Mouse (Mus musculus) E14TG2a.4 (cell line): Measurements from ENCODE around the gene B4galt2.

ENCODE experiments used
- H3K27me3 ChIP-seq: 2 replicates; pipeline ENCODE4 v1.6.1; 2014; ENCODE audit warnings: low read length, control low read depth; ENCODE audit not compliant: insufficient read depth
- H3K36me3 ChIP-seq: 2 replicates; pipeline ENCODE4 v1.6.1; 2014; ENCODE audit warnings: low read length, control low read depth; ENCODE audit not compliant: insufficient read depth
- H3K4me1 ChIP-seq: replicated peaks from 2 replicates; pipeline ENCODE4 v1.6.1; 2014; ENCODE audit warnings: low read depth, low read length, control low read depth
- H3K4me3 ChIP-seq: replicated peaks from 2 replicates; pipeline ENCODE4 v1.5.1; 2014; ENCODE audit warnings: mild to moderate bottlenecking, low read length
- H3K9me3 ChIP-seq: 2 replicates; pipeline ENCODE4 v1.6.1; 2014; ENCODE audit warnings: low read length, control low read depth
- CTCF ChIP-seq: conservative IDR thresholded peaks from 2 replicates; pipeline ENCODE4 v1.5.1; 2014; ENCODE audit warnings: low read length
- NANOG ChIP-seq: IDR thresholded peaks from 2 replicates; pipeline ENCODE4 v1.6.1; 2014; ENCODE audit warnings: borderline replicate concordance, low read length, mixed read lengths
- POU5F1 ChIP-seq: IDR thresholded peaks from 2 replicates; pipeline ENCODE4 v1.6.1; 2014; ENCODE audit warnings: low read length, borderline replicate concordance

The B4galt2 gene

GRCm38 (mm10) chr4:117869317-117869716 lies 14.0 kb downstream of the B4galt2 start:
- Histone ChIP-seq H3K9me3 (no peaks in the 10 kb centered on the region), H3K27me3 (peaks cover 63% of the 10 kb centered on the region), H3K4me1 (peaks cover 39% of the 10 kb centered on the region), H3K4me3 (no peak overlapping the region; the same call in 1 of the 2 replicates), H3K36me3 (peaks cover 18% of the 10 kb centered on the region; the same call in 1 of the 2 replicates)
- no peak for TF ChIP-seq CTCF
- TF ChIP-seq POU5F1 = no peak
- no peak for TF ChIP-seq NANOG

GRCm38 (mm10) chr4:117867823-117868222 lies 15.5 kb downstream of the B4galt2 start:
- peak overlapping the region; percentile 29; the same call in 1 of the 2 replicates for H3K4me3 ChIP-seq
- H3K36me3 ChIP-seq = peaks cover 11% of the 10 kb centered on the region; the same call in 1 of the 2 replicates
- no peaks in the 10 kb centered on the region for H3K9me3 ChIP-seq
- H3K4me1 ChIP-seq = peaks cover 46% of the 10 kb centered on the region
- H3K27me3 ChIP-seq = peaks cover 73% of the 10 kb centered on the region
- TF ChIP-seq POU5F1 = no peak
- TF ChIP-seq CTCF = peak; percentile 55
- no peak for TF ChIP-seq NANOG

GRCm38 (mm10) chr4:117867000-117867399 lies 16.3 kb downstream of the B4galt2 start:
- peaks cover 73% of the 10 kb centered on the region for H3K27me3 ChIP-seq
- H3K36me3 ChIP-seq = peaks cover 11% of the 10 kb centered on the region; the same call in 1 of the 2 replicates
- TF ChIP-seq CTCF = no peak
- no peak for TF ChIP-seq NANOG
- TF ChIP-seq POU5F1 = no peak
- no peak overlapping the region for H3K4me3 ChIP-seq
- peaks cover 40% of the 10 kb centered on the region for H3K4me1 ChIP-seq
- H3K9me3 ChIP-seq = no peaks in the 10 kb centered on the region

GRCm38 (mm10) chr4:117866083-117866482 lies 17.2 kb downstream of the B4galt2 start:
- Histone ChIP-seq H3K9me3 (no peaks in the 10 kb centered on the region), H3K27me3 (peaks cover 66% of the 10 kb centered on the region), H3K36me3 (peaks cover 11% of the 10 kb centered on the region; the same call in 1 of the 2 replicates), H3K4me3 (no peak overlapping the region), H3K4me1 (peaks cover 34% of the 10 kb centered on the region)
- TF ChIP-seq NANOG (no peak), POU5F1 (no peak)

- H3K36me3 ChIP-seq = peaks cover 17% of the 10 kb centered on the region; the same call in 1 of the 2 replicates
- TF ChIP-seq POU5F1 (no peak), NANOG (no peak), CTCF (no peak)
- no peaks in the 10 kb centered on the region for H3K9me3 ChIP-seq
- H3K4me1 ChIP-seq = peaks cover 22% of the 10 kb centered on the region
- H3K27me3 ChIP-seq = peaks cover 37% of the 10 kb centered on the region
- no peak overlapping the region for H3K4me3 ChIP-seq
Measured at GRCm38 (mm10) chr4:117862823-117863222, 20.5 kb downstream of the B4galt2 start.

- no peak for TF ChIP-seq CTCF
- no peak for TF ChIP-seq POU5F1
- TF ChIP-seq NANOG = no peak
- Histone ChIP-seq H3K4me3 (no peak overlapping the region), H3K36me3 (peaks cover 24% of the 10 kb centered on the region; the same call in 1 of the 2 replicates), H3K9me3 (no peaks in the 10 kb centered on the region), H3K4me1 (peaks cover 32% of the 10 kb centered on the region), H3K27me3 (peaks cover 22% of the 10 kb centered on the region)
Measured at GRCm38 (mm10) chr4:117860570-117860969, 22.7 kb downstream of the B4galt2 start.

- Histone ChIP-seq H3K9me3 (no peaks in the 10 kb centered on the region), H3K27me3 (peaks cover 12% of the 10 kb centered on the region; the same call in 1 of the 2 replicates), H3K4me1 (peaks cover 30% of the 10 kb centered on the region), H3K36me3 (peaks cover 15% of the 10 kb centered on the region; the same call in 1 of the 2 replicates), H3K4me3 (no peak overlapping the region)
- TF ChIP-seq CTCF = peak; percentile 54
- no peak for TF ChIP-seq POU5F1
Measured at GRCm38 (mm10) chr4:117858794-117859193, 24.5 kb downstream of the B4galt2 start.

GRCm38 (mm10) chr4:117855146-117855545 lies 28.1 kb downstream of the B4galt2 start:
- Histone ChIP-seq H3K4me1 (peaks cover 18% of the 10 kb centered on the region), H3K9me3 (no peaks in the 10 kb centered on the region), H3K36me3 (peaks cover 15% of the 10 kb centered on the region; the same call in 1 of the 2 replicates), H3K27me3 (peaks cover 14% of the 10 kb centered on the region), H3K4me3 (no peak overlapping the region)
- TF ChIP-seq NANOG = no peak
- no peak for TF ChIP-seq POU5F1
- no peak for TF ChIP-seq CTCF

- Histone ChIP-seq H3K4me3 (no peak overlapping the region), H3K36me3 (peaks cover 4% of the 10 kb centered on the region; the same call in 1 of the 2 replicates), H3K9me3 (no peaks in the 10 kb centered on the region), H3K27me3 (peaks cover 31% of the 10 kb centered on the region), H3K4me1 (peaks cover 17% of the 10 kb centered on the region)
- TF ChIP-seq CTCF (no peak), NANOG (no peak), POU5F1 (no peak)
Measured at GRCm38 (mm10) chr4:117852152-117852868, 31.0 kb downstream of the B4galt2 start.
